Mouse (Mus musculus): ENCODE results near the gene Hes1. TPM values are rescaled to one million over a fixed set of nuclear protein-coding genes. Genes with fewer than 3 reads are reported as not detected.

The Hes1 gene
- polyA plus RNA-seq, 1 experiment from 2014 or later = 28.8 TPM

DNA sequence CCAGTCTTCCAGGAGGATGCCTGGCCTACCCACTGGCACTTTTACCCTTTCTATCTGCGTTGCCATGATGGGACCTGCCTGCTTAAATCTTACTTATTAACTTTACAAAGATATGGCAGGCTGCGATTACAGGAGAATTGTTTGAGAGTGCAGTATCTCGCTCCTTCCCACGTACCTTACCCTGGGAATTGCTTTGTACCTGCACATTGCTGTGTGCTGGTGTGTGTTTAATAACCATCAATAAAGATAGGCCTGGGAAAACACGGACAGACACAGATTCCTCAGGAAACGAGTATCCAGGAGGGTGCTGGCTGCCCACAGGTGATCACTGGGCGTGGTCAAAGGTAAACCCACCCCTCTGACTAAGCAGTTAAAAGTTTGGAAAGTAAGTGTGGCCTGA, 8.3 kb upstream of the Hes1 start:
- no peaks in the 10 kb centered on the region for H3K9me3 ChIP-seq (ENCODE audit: control insufficient read depth, low read length)
- H3K4me3 ChIP-seq (ENCODE audit: low read depth, low read length) = no peak overlapping the region
- DNase-seq (ENCODE audit: low spot score) = no peak
- H3K4me1 ChIP-seq (replicated peaks; ENCODE audit: control insufficient read depth, insufficient read depth, low read length) = peaks cover 3% of the 10 kb centered on the region; the same call in 1 of the 2 replicates
- 72% methylated on average over 7 of the region's 7 CpGs for WGBS
- no peak overlapping the region for H3K4me2 ChIP-seq (replicated peaks; ENCODE audit: low read depth, low read length)
- no peak overlapping the region for H3K9ac ChIP-seq (ENCODE audit: low read depth, low read length)
- H3K27me3 ChIP-seq (ENCODE audit: control insufficient read depth, insufficient read depth, low read length) = peaks cover 45% of the 10 kb centered on the region
- no peaks in the 10 kb centered on the region for H3K36me3 ChIP-seq (ENCODE audit: control insufficient read depth, insufficient read depth, low read length)
- ATAC-seq (ENCODE audit: low FRiP score) = no peak
- no peak overlapping the region for H3K27ac ChIP-seq (ENCODE audit: low read depth, low read length)

DNA sequence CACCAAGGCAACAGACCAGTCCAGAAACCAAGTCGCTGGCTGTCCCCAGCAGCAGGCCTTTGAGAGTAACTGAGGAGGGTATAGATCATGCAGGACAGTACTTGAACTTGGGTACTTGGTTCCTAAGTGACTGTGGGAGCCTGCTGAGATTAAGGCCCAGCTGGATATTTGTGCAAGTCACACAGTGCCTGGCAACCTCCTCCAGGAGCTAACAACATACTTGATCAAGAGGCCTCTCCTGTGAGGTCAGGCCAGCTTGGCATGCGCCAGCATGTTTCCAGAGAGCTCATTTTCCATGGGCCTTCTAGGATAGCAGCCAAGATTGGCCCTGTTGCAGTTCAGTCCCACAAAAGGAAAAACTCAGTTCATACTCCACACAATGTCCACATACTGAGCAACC, 7.3 kb upstream of the Hes1 start:
- Histone ChIP-seq H3K36me3 (ENCODE audit: control insufficient read depth, insufficient read depth, low read length) (no peaks in the 10 kb centered on the region), H3K9me3 (ENCODE audit: control insufficient read depth, low read length) (no peaks in the 10 kb centered on the region), H3K9ac (ENCODE audit: low read depth, low read length) (no peak overlapping the region), H3K4me2 (replicated peaks; ENCODE audit: low read depth, low read length) (no peak overlapping the region), H3K27ac (ENCODE audit: low read depth, low read length) (no peak overlapping the region), H3K4me3 (ENCODE audit: low read depth, low read length) (no peak overlapping the region), H3K27me3 (ENCODE audit: control insufficient read depth, insufficient read depth, low read length) (peaks cover 54% of the 10 kb centered on the region), H3K4me1 (replicated peaks; ENCODE audit: control insufficient read depth, insufficient read depth, low read length) (peaks cover 3% of the 10 kb centered on the region; the same call in 1 of the 2 replicates)
- DNase-seq (ENCODE audit: low spot score) (no peak), ATAC-seq (ENCODE audit: low FRiP score) (no peak)
- 89% methylated on average over 2 of the region's 2 CpGs for WGBS

DNA sequence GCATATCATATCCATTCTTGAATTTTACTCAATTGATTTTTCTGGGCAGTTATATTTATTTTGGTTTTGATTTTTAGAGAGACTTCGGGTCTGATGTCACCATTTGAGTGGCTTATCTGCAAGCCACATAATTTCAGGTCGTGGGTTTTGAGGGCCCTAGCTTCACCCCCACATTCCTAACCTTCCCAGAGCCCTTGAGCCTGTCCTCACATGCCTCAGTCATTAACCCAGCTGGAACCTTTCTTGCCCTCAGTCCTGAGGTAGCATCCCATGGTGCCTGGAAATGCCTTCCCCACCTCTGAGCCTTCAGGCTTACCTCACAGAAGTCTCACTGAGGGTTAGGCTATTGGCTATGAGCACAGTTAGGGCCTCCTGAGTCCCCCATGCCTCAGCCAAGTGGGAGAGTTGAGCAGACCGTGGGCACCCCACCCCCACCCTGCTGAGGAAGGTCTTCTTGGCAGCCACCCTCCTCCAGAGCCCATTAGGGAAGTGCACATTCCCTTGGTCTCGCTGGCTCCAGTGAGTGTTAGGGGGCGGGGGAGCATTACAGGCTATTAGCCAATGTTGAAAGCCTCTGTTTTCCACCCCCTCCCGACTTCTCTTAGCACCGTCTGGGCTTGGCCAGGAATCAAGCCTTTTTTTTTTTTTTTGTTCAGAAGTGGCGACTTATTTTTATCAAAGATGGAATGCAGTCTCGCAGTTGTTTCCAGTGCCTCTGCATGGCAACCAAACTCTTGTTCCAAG, 5.0 kb upstream of the Hes1 start:
- H3K4me2 ChIP-seq (replicated peaks; ENCODE audit: low read depth, low read length) = no peak overlapping the region
- peak; percentile 17 for DNase-seq (ENCODE audit: low spot score)
- no peak overlapping the region for H3K4me3 ChIP-seq (ENCODE audit: low read depth, low read length)
- H3K4me1 ChIP-seq (replicated peaks; ENCODE audit: control insufficient read depth, insufficient read depth, low read length) = peaks cover 3% of the 10 kb centered on the region; the same call in 1 of the 2 replicates
- no peak overlapping the region for H3K9ac ChIP-seq (ENCODE audit: low read depth, low read length)
- WGBS = 26% methylated on average over 9 of the region's 9 CpGs
- H3K9me3 ChIP-seq (ENCODE audit: control insufficient read depth, low read length) = no peaks in the 10 kb centered on the region
- peaks cover 62% of the 10 kb centered on the region for H3K27me3 ChIP-seq (ENCODE audit: control insufficient read depth, insufficient read depth, low read length)
- no peak for ATAC-seq (ENCODE audit: low FRiP score)
- H3K27ac ChIP-seq (ENCODE audit: low read depth, low read length) = no peak overlapping the region
- H3K36me3 ChIP-seq (ENCODE audit: control insufficient read depth, insufficient read depth, low read length) = no peaks in the 10 kb centered on the region

DNA sequence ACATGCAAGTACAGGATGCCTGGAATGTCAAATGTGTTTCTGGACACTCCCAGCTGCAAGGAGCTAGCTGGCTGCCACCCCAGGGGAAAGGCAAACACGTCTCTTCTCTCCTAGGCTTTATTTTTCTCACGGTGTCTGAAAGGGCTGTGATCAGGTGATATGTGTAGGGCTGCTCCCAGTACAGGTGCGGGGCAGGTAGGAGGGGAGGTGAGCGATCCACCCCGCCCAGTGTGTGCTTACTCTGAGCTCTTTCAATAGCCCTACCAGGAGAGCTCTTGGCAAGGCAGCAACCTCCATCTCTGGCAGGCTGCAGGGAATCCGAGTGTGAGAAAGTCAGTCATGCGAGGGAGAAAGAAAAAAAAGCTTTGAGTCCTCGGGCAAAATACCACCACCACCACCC, 3.8 kb upstream of the Hes1 start:
- Histone ChIP-seq H3K9ac (ENCODE audit: low read depth, low read length) (no peak overlapping the region), H3K36me3 (ENCODE audit: control insufficient read depth, insufficient read depth, low read length) (no peaks in the 10 kb centered on the region), H3K27ac (ENCODE audit: low read depth, low read length) (no peak overlapping the region), H3K4me1 (replicated peaks; ENCODE audit: control insufficient read depth, insufficient read depth, low read length) (peaks cover 3% of the 10 kb centered on the region; the same call in 1 of the 2 replicates), H3K27me3 (ENCODE audit: control insufficient read depth, insufficient read depth, low read length) (peaks cover 56% of the 10 kb centered on the region), H3K4me3 (ENCODE audit: low read depth, low read length) (no peak overlapping the region), H3K4me2 (replicated peaks; ENCODE audit: low read depth, low read length) (no peak overlapping the region), H3K9me3 (ENCODE audit: control insufficient read depth, low read length) (no peaks in the 10 kb centered on the region)
- no peak for ATAC-seq (ENCODE audit: low FRiP score)
- WGBS = 5% methylated on average over 8 of the region's 8 CpGs
- DNase-seq (ENCODE audit: low spot score) = no peak

DNA sequence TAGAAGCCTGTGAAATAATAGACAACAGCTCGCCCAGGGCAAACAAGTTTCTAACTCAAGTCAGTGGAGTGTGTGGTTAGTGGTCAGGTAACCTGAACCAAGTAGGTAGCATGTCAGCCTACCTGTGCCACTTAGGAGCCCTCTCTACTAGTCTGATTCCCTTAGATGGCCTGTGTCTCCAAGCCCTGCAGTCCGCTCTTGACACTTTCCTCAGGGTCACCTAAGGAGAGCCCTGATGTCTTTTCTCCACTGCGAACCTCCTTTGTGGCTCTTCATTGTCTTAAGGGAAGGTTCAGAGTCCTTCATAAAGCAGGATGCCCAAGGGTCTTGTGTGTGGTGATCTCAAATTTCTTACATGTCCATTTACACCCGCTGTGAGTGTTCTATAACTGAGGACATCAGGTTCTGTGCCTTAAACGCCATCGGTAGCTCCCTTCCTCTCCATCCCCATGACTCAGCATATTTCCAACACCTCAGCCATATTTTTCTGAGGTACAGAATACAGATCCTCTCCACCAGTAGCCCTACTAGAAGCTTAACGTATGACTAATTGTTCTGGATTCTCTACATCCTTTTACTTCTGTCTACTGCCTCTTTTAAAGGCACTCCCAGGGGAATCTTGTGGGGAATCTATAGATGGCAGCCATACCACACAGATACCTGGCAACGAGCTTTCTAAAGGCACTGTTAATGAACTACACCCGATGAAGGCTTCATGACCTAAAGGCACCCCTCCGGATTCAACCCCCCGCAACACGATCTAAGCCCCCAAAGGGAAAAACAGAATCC, 1.7 kb upstream of the Hes1 start:
- WGBS = 15% methylated on average over 12 of the region's 12 CpGs
- Histone ChIP-seq H3K27ac (ENCODE audit: low read depth, low read length) (peak overlapping the region; percentile 90), H3K9ac (ENCODE audit: low read depth, low read length) (peak overlapping the region; percentile 70), H3K4me1 (replicated peaks; ENCODE audit: control insufficient read depth, insufficient read depth, low read length) (peaks cover 3% of the 10 kb centered on the region; the same call in 1 of the 2 replicates), H3K9me3 (ENCODE audit: control insufficient read depth, low read length) (no peaks in the 10 kb centered on the region), H3K4me3 (ENCODE audit: low read depth, low read length) (peak overlapping the region; percentile 58), H3K27me3 (ENCODE audit: control insufficient read depth, insufficient read depth, low read length) (peaks cover 50% of the 10 kb centered on the region), H3K4me2 (replicated peaks; ENCODE audit: low read depth, low read length) (peak overlapping the region; percentile 96), H3K36me3 (ENCODE audit: control insufficient read depth, insufficient read depth, low read length) (no peaks in the 10 kb centered on the region)
- DNase-seq (ENCODE audit: low spot score) (peak; percentile 42), ATAC-seq (ENCODE audit: low FRiP score) (no peak)

DNA sequence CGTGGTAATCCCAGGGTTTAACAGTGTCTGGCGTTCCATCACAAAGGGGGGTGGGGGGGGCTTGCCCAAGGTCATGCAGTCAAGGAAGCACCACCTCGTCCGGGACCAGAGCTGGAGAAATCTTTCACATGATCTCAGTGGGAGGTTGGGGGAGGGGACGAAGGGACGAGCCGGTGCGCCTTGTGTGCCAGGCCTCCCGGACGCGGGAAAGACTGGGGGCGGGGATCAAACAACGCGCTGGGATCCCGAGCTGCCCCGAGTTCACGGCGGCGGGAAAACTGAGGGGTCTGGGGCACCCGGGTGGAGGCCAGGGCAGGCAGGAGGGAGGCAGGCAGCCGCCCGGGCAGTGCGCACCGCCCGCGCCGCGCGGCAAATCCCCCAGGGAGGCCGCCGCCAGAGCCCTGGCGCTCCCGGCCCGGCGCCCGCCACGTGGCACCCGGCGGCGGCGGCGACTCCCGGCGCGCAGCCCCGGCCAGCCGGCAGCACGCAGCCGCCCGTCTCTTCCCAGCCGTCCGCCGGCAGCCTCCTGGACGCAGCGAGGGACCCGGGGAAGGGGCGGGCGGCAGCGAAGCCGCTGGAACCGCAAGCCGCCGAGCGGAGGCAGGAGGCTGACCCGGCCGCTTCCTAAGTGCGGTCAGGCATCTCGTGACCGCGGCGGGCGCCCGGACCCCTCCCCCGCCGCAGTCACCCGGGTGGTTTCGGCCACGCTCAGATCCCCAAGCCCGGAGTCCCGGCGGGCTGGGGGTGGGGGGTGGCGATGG, 883 bp upstream of the Hes1 start:
- Histone ChIP-seq H3K4me1 (replicated peaks; ENCODE audit: control insufficient read depth, insufficient read depth, low read length) (peaks cover 3% of the 10 kb centered on the region; the same call in 1 of the 2 replicates), H3K9ac (ENCODE audit: low read depth, low read length) (peak overlapping the region; percentile 70), H3K27me3 (ENCODE audit: control insufficient read depth, insufficient read depth, low read length) (peaks cover 46% of the 10 kb centered on the region), H3K36me3 (ENCODE audit: control insufficient read depth, insufficient read depth, low read length) (no peaks in the 10 kb centered on the region), H3K4me3 (ENCODE audit: low read depth, low read length) (peak overlapping the region; percentile 58), H3K9me3 (ENCODE audit: control insufficient read depth, low read length) (no peaks in the 10 kb centered on the region), H3K4me2 (replicated peaks; ENCODE audit: low read depth, low read length) (peak overlapping the region; percentile 96), H3K27ac (ENCODE audit: low read depth, low read length) (peak overlapping the region; percentile 90)
- peak; percentile 59 for ATAC-seq (ENCODE audit: low FRiP score)
- peak; percentile 82 for DNase-seq (ENCODE audit: low spot score)
- WGBS = under 1% methylated on average over 54 of the region's 82 CpGs

DNA sequence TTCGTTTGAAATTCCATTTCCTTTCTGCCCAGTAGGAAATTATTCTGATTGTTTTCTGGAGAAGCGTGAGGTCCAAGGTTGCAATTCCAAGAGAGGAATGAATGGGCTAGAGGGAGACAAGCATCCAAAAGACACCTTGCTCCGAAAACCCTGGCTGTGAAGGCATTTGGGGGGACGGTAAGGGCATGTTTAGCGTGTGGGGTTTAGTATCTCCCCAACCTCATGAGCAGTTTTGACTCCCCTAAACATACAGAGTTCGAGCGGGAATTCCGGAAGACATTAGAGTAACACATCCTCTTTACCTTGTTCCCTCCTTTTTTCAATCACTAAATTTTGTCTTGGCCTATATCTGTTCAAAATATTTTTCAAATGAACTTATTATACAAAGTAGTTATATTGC, 429 bp downstream of the Hes1 start:
- DNase-seq (ENCODE audit: low spot score) (peak; percentile 63), ATAC-seq (ENCODE audit: low FRiP score) (no peak)
- no peaks in the 10 kb centered on the region for H3K9me3 ChIP-seq (ENCODE audit: control insufficient read depth, low read length)
- H3K9ac ChIP-seq (ENCODE audit: low read depth, low read length) = 0 out of 2 replicates have a peak overlapping the region, but pooled peaks have one; percentile 33
- peak overlapping the region; percentile 90 for H3K27ac ChIP-seq (ENCODE audit: low read depth, low read length)
- H3K27me3 ChIP-seq (ENCODE audit: control insufficient read depth, insufficient read depth, low read length) = peaks cover 38% of the 10 kb centered on the region
- under 1% methylated on average over 8 of the region's 8 CpGs for WGBS
- H3K4me3 ChIP-seq (ENCODE audit: low read depth, low read length) = peak overlapping the region; percentile 58
- H3K4me1 ChIP-seq (replicated peaks; ENCODE audit: control insufficient read depth, insufficient read depth, low read length) = peaks cover 4% of the 10 kb centered on the region
- H3K4me2 ChIP-seq (replicated peaks; ENCODE audit: low read depth, low read length) = peak overlapping the region; percentile 96
- no peaks in the 10 kb centered on the region for H3K36me3 ChIP-seq (ENCODE audit: control insufficient read depth, insufficient read depth, low read length)

DNA sequence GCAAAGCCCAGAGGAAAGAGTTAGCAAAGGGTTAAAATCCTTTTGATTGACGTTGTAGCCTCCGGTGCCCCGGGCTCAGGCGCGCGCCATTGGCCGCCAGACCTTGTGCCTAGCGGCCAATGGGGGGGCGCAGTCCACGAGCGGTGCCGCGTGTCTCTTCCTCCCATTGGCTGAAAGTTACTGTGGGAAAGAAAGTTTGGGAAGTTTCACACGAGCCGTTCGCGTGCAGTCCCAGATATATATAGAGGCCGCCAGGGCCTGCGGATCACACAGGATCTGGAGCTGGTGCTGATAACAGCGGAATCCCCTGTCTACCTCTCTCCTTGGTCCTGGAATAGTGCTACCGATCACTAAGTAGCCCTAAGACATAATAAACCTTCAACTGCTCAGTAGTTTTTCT, 893 bp downstream of the Hes1 start:
- peak; percentile 94 for DNase-seq (ENCODE audit: low spot score)
- peaks cover 9% of the 10 kb centered on the region for H3K4me1 ChIP-seq (replicated peaks; ENCODE audit: control insufficient read depth, insufficient read depth, low read length)

More for the DNA sequence above, 893 bp downstream of the Hes1 start:
- Histone ChIP-seq H3K9me3 (ENCODE audit: control insufficient read depth, low read length) (no peaks in the 10 kb centered on the region), H3K9ac (ENCODE audit: low read depth, low read length) (no peak overlapping the region), H3K4me2 (replicated peaks; ENCODE audit: low read depth, low read length) (peak overlapping the region; percentile 96), H3K4me3 (ENCODE audit: low read depth, low read length) (peak overlapping the region; percentile 55), H3K27ac (ENCODE audit: low read depth, low read length) (no peak overlapping the region), H3K27me3 (ENCODE audit: control insufficient read depth, insufficient read depth, low read length) (peaks cover 36% of the 10 kb centered on the region), H3K36me3 (ENCODE audit: control insufficient read depth, insufficient read depth, low read length) (no peaks in the 10 kb centered on the region)
- WGBS = under 1% methylated on average over 21 of the region's 21 CpGs
- ATAC-seq (ENCODE audit: low FRiP score) = peak; percentile 60
